Mouse (Mus musculus): ENCODE results near the gene Rtl10.

DNA sequence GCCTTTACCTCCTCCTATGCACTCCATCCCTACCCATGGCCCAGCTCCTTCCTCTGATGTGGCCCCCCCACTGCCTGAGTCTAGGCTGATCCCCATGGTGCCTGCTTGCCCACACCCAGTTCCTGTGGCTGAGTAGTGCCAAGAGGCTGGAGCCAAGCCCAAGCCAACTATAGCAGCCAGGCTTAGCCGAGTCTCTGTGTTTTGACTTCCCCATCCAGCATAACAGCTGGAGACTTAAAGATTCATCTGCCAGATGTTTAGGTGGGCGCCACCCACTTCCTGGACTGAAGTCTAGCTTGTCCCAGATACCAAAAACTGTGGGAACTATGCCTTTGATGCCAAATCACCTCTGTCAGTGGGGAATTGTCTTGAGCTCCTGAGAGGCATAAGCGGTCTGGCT lies 34.4 kb upstream of the Rtl10 start:
- TF ChIP-seq CTCF (IDR thresholded peaks at IDR 0.05; ENCODE audit: borderline replicate concordance, insufficient read depth, low read depth, low read length) (no peak), POLR2A (IDR thresholded peaks at IDR 0.05; ENCODE audit: borderline replicate concordance, insufficient read depth, low read length) (no peak)
